Mouse (Mus musculus): Measurements from ENCODE around the gene Col5a1. TPM values are rescaled to one million over a fixed set of nuclear protein-coding genes. Genes with fewer than 3 reads are reported as not detected.

Gene Col5a1
- total RNA-seq (2023) = 0.06 to 0.16 TPM in 2 of 4 replicates, not detected in the others

GRCm38 (mm10) chr2:27886148-27886551, at the start of gene Col5a1:
TSS of gene Col5a1 (plus strand) at chr2:27886425.

GRCm38 (mm10) chr2:28084768-28085167, 198.5 kb downstream of the Col5a1 start, which contains the start of gene Fcnb:
TSS of gene Fcnb (minus strand) at chr2:28084885.

Other genes starting within 250 kb of the Col5a1 start
- 2.0 to 3.2 TPM (median 2.2 TPM) in 4 replicates for gene Rxra, start 210.0 kb upstream of the Col5a1 start, total RNA-seq (2023)
- not detected in 4 replicates for gene Fcnb, start 198.5 kb downstream of the Col5a1 start, total RNA-seq (2023)

All from B cell, adult 62 days (primary cell).